Comparison of ENCODE assay signal across 16 mouse cellular contexts in genomic region chr4:62997606-62998005, GRCm38 (mm10). TPM values are rescaled to one million over a fixed set of nuclear protein-coding genes. Genes with fewer than 3 reads are reported as not detected.
DNase-seq lines count a peak whose midpoint lies in the region; ATAC-seq lines count a peak whose summit lies in the region.
"Had no signal": no experiment of that assay in that cellular context is flagged by ENCODE, and none has a peak within 500 bp of the region (broad histone marks: within the 10 kb centered on the region; RNA-seq: fewer than 3 reads in every experiment).

No protein-coding gene starts in this region.

- 82% methylated on average over 6 of the region's 6 CpGs for WGBS in heart, embryonic 15.5 days
- WGBS in limb, embryonic 13.5 days = 83% methylated on average over 6 of the region's 6 CpGs
- WGBS in limb, embryonic 10.5 days = 89% methylated on average over 6 of the region's 6 CpGs
- 81% methylated on average over 6 of the region's 6 CpGs for WGBS in stomach, embryonic 16.5 days

- H3K4me3 ChIP-seq in heart, embryonic 15.5 days = no peak overlapping the region
- H3K4me3 ChIP-seq in limb, embryonic 13.5 days = no peak overlapping the region
- H3K4me3 ChIP-seq in limb, embryonic 10.5 days = no peak overlapping the region
- no peak overlapping the region for H3K4me3 ChIP-seq in stomach, embryonic 16.5 days (replicated peaks; ENCODE audit: low read length)
- H3K4me3 ChIP-seq: limb, embryonic 12.5 days had no signal

- DNase-seq in heart, postnatal 4 days = no peak
- no peak for DNase-seq in limb, embryonic 10.5 days (ENCODE audit: low spot score)
- DNase-seq in testis, postnatal 10 days (ENCODE audit: low spot score) = peak; percentile 23
- DNase-seq in testis, postnatal 14 days (ENCODE audit: low spot score) = no peak
- no peak for DNase-seq in T-cell, adult 2 months (ENCODE audit: low spot score)
- DNase-seq: adrenal gland, postnatal 10 days; cerebellum, adult 2 months; layer of hippocampus, postnatal 36 days; lung, adult 2 months; spleen, adult 18-20 months had no signal

- H3K27me3 ChIP-seq in heart, embryonic 15.5 days = no peaks in the 10 kb centered on the region
- H3K27me3 ChIP-seq in limb, embryonic 13.5 days = no peaks in the 10 kb centered on the region
- no peaks in the 10 kb centered on the region for H3K27me3 ChIP-seq in limb, embryonic 10.5 days (ENCODE audit: low read depth, poor library complexity, severe bottlenecking)
- H3K27me3 ChIP-seq in stomach, embryonic 16.5 days (ENCODE audit: control insufficient read depth, insufficient read depth, low read length) = no peaks in the 10 kb centered on the region
- H3K27me3 ChIP-seq: limb, embryonic 12.5 days had no signal

- no peak overlapping the region for H3K9ac ChIP-seq in heart, embryonic 15.5 days
- H3K9ac ChIP-seq in limb, embryonic 13.5 days = peak overlapping the region; percentile 35; the same call in 1 of the 2 replicates
- H3K9ac ChIP-seq in stomach, embryonic 16.5 days (ENCODE audit: low read length) = no peak overlapping the region
- H3K9ac ChIP-seq: limb, embryonic 12.5 days had no signal

- H3K27ac ChIP-seq in heart, embryonic 15.5 days = peak overlapping the region; percentile 93
- peak overlapping the region; percentile 64; the same call in 1 of the 2 replicates for H3K27ac ChIP-seq in limb, embryonic 13.5 days
- H3K27ac ChIP-seq in limb, embryonic 10.5 days = no peak overlapping the region
- H3K27ac ChIP-seq in stomach, embryonic 16.5 days (ENCODE audit: low read length) = peak overlapping the region; percentile 83; the same call in 1 of the 2 replicates

- no peaks in the 10 kb centered on the region for H3K9me3 ChIP-seq in heart, embryonic 15.5 days (replicated peaks)
- 0 out of 2 replicates have a peak, but pooled peaks cover 5% of the 10 kb centered on the region for H3K9me3 ChIP-seq in limb, embryonic 13.5 days
- H3K9me3 ChIP-seq in limb, embryonic 10.5 days (replicated peaks) = no peaks in the 10 kb centered on the region
- H3K9me3 ChIP-seq in stomach, embryonic 16.5 days (replicated peaks; ENCODE audit: control insufficient read depth, low read length) = peaks cover 4% of the 10 kb centered on the region

- H3K36me3 ChIP-seq in heart, embryonic 15.5 days = no peaks in the 10 kb centered on the region
- H3K36me3 ChIP-seq in limb, embryonic 13.5 days = peaks cover 44% of the 10 kb centered on the region
- H3K36me3 ChIP-seq in limb, embryonic 10.5 days = peaks cover 22% of the 10 kb centered on the region
- peaks cover 7% of the 10 kb centered on the region; the same call in 1 of the 2 replicates for H3K36me3 ChIP-seq in stomach, embryonic 16.5 days (ENCODE audit: control insufficient read depth, insufficient read depth, low read length)

- H3K4me1 ChIP-seq in heart, embryonic 15.5 days (replicated peaks) = peaks cover 53% of the 10 kb centered on the region
- peaks cover 52% of the 10 kb centered on the region for H3K4me1 ChIP-seq in limb, embryonic 13.5 days
- H3K4me1 ChIP-seq in limb, embryonic 10.5 days = peaks cover 25% of the 10 kb centered on the region
- peaks cover 39% of the 10 kb centered on the region for H3K4me1 ChIP-seq in stomach, embryonic 16.5 days (ENCODE audit: control insufficient read depth, insufficient read depth, low read length)

- no peak for ATAC-seq in heart, embryonic 15.5 days (replicated peaks; ENCODE audit: insufficient number of reproducible peaks, insufficient read depth, low FRiP score, low read depth)
- ATAC-seq in limb, embryonic 13.5 days (ENCODE audit: low FRiP score, low read depth) = no peak
- ATAC-seq in stomach, embryonic 16.5 days (ENCODE audit: insufficient read depth, low FRiP score) = no peak
- ATAC-seq: CD4-positive, CD25-positive, alpha-beta regulatory T cell, adult 4 months had no signal

- H3K4me2 ChIP-seq in heart, embryonic 15.5 days = no peak overlapping the region
- no peak overlapping the region for H3K4me2 ChIP-seq in limb, embryonic 13.5 days (replicated peaks)
- H3K4me2 ChIP-seq in stomach, embryonic 16.5 days (ENCODE audit: low read depth, low read length) = no peak overlapping the region

RNA-seq across cellular contexts. Expression of gene Zfp618, which starts 32.2 kb away (rescaled TPM):
- polyA plus RNA-seq in heart, embryonic 15.5 days (2015; fragmentation: Nextera tagmentation; extraction: Ambion mirVana) = 7.6 and 11.9 TPM in 2 replicates
- 1 to 10 TPM; 8.0 to 9.3 TPM for total RNA-seq in heart, postnatal 4 days (2021)
- polyA plus RNA-seq in limb, embryonic 13.5 days (2015; fragmentation: Nextera tagmentation; extraction: Ambion mirVana) = 39.2 and 44.0 TPM in 2 replicates
- polyA plus RNA-seq in limb, embryonic 10.5 days (2016; fragmentation: Nextera tagmentation; extraction: Ambion mirVana) = 23.7 and 35.7 TPM in 2 replicates
- 23.1 and 24.0 TPM in 2 replicates for polyA plus RNA-seq in stomach, embryonic 16.5 days (2015; fragmentation: Nextera tagmentation; extraction: Ambion mirVana)
- total RNA-seq: MEL had no signal
